Mouse (Mus musculus) forebrain, embryonic 15.5 days (tissue): ENCODE measurements at regions not wholly inside any gene's neighbourhood (a gene's known extent, or its start where the extent isn't known, plus 50 kb on each side); places are given as distances from the start of the nearest gene placed in this dataset.

Experiments
- ATAC-seq: fragments of 200-750 bp; cut with Nextera tagmentation; replicated peaks from 2 replicates; pipeline ENCODE4 v1.8.0; 2017; ENCODE audit warnings: mild to moderate bottlenecking, moderate TSS enrichment, moderate library complexity
- H3K27ac ChIP-seq: fragments of 300-500 bp; sonication (generic); replicated peaks from 2 replicates; pipeline ENCODE4 v1.5.1; 2015; ENCODE audit warnings: mild to moderate bottlenecking, inconsistent platforms
- H3K27me3 ChIP-seq: fragments of 300-500 bp; sonication (generic); 2 replicates; pipeline ENCODE4 v1.6.1; 2015; ENCODE audit warnings: inconsistent platforms
- H3K36me3 ChIP-seq: fragments of 300-500 bp; sonication (generic); 2 replicates; pipeline ENCODE4 v1.6.1; 2015; ENCODE audit warnings: mild to moderate bottlenecking, inconsistent platforms
- H3K4me1 ChIP-seq: fragments of 300-500 bp; sonication (generic); 2 replicates; pipeline ENCODE4 v1.6.1; 2015; ENCODE audit warnings: inconsistent platforms
- H3K4me2 ChIP-seq: fragments of 300-500 bp; sonication (generic); replicated peaks from 2 replicates; pipeline ENCODE4 v1.6.1; 2015; ENCODE audit warnings: mild to moderate bottlenecking, inconsistent platforms
- H3K4me3 ChIP-seq: fragments of 300-500 bp; sonication (generic); 2 replicates; pipeline ENCODE4 v1.5.1; 2015; ENCODE audit warnings: mild to moderate bottlenecking, inconsistent platforms
- H3K9ac ChIP-seq: fragments of 300-500 bp; sonication (generic); replicated peaks from 2 replicates; pipeline ENCODE4 v1.6.1; 2015; ENCODE audit warnings: mild to moderate bottlenecking, inconsistent platforms
- H3K9me3 ChIP-seq: fragments of 300-500 bp; sonication (generic); 2 replicates; pipeline ENCODE4 v1.6.1; 2016; ENCODE audit warnings: inconsistent platforms
- WGBS: fragments of 180-500 bp; shearing (Covaris S2); methylation state at CpG from one replicate; pipeline ENCODE4 v1.1.7; 2015; ENCODE audit warnings: mixed read lengths; 5-methylcytosine and 5-hydroxymethylcytosine counted together

- 70% methylated on average over 13 of the region's 13 CpGs for WGBS
- Histone ChIP-seq H3K4me1 (no peaks in the 10 kb centered on the region), H3K9ac (no peak overlapping the region)
Measured at GRCm38 (mm10) chr5:119137409-119137808, 533.1 kb upstream of the Tbx3 start.

GRCm38 (mm10) chr5:119137821-119138221, 532.6 kb upstream of the Tbx3 start:
- H3K9me3 ChIP-seq, result no peaks in the 10 kb centered on the region
- no peaks in the 10 kb centered on the region for H3K4me1 ChIP-seq
- H3K9ac ChIP-seq, result no peak overlapping the region
- no peak overlapping the region for H3K4me3 ChIP-seq
- no peaks in the 10 kb centered on the region for H3K36me3 ChIP-seq
- H3K27ac ChIP-seq, result no peak overlapping the region
- H3K27me3 ChIP-seq, result no peaks in the 10 kb centered on the region
- 71% methylated on average over 10 of the region's 10 CpGs for WGBS
- H3K4me2 ChIP-seq, result no peak overlapping the region
- no peak for ATAC-seq

More at GRCm38 (mm10) chr5:119137409-119137808, 533.1 kb upstream of the Tbx3 start:
- Histone ChIP-seq H3K4me2 (no peak overlapping the region), H3K9me3 (no peaks in the 10 kb centered on the region), H3K27me3 (no peaks in the 10 kb centered on the region), H3K4me3 (no peak overlapping the region), H3K36me3 (no peaks in the 10 kb centered on the region), H3K27ac (no peak overlapping the region)
- no peak for ATAC-seq

- Histone ChIP-seq H3K4me2 (no peak overlapping the region), H3K4me3 (no peak overlapping the region), H3K9me3 (no peaks in the 10 kb centered on the region), H3K36me3 (no peaks in the 10 kb centered on the region), H3K27me3 (no peaks in the 10 kb centered on the region), H3K9ac (no peak overlapping the region), H3K27ac (no peak overlapping the region), H3K4me1 (no peaks in the 10 kb centered on the region)
- ATAC-seq, result no peak
- WGBS, result 56% methylated on average over 14 of the region's 14 CpGs
Measured at GRCm38 (mm10) chr5:119138293-119138692, 532.2 kb upstream of the Tbx3 start.

GRCm38 (mm10) chr5:119139336-119139735, 531.1 kb upstream of the Tbx3 start:
- ATAC-seq, result no peak

GRCm38 (mm10) chr5:119139816-119140215, 530.7 kb upstream of the Tbx3 start:
- Histone ChIP-seq H3K4me3 (no peak overlapping the region), H3K9ac (no peak overlapping the region), H3K36me3 (no peaks in the 10 kb centered on the region), H3K27ac (no peak overlapping the region), H3K4me1 (no peaks in the 10 kb centered on the region), H3K27me3 (no peaks in the 10 kb centered on the region), H3K9me3 (no peaks in the 10 kb centered on the region), H3K4me2 (no peak overlapping the region)
- WGBS, result 77% methylated on average over 6 of the region's 6 CpGs
- no peak for ATAC-seq

More at GRCm38 (mm10) chr5:119139336-119139735, 531.1 kb upstream of the Tbx3 start:
- Histone ChIP-seq H3K36me3 (no peaks in the 10 kb centered on the region), H3K4me1 (no peaks in the 10 kb centered on the region), H3K9ac (no peak overlapping the region), H3K27ac (no peak overlapping the region), H3K9me3 (no peaks in the 10 kb centered on the region), H3K4me3 (no peak overlapping the region), H3K27me3 (no peaks in the 10 kb centered on the region), H3K4me2 (no peak overlapping the region)
- 49% methylated on average over 7 of the region's 7 CpGs for WGBS

GRCm38 (mm10) chr5:119143411-119143810, 527.1 kb upstream of the Tbx3 start:
- Histone ChIP-seq H3K4me3 (no peak overlapping the region), H3K27ac (no peak overlapping the region), H3K4me2 (no peak overlapping the region), H3K36me3 (no peaks in the 10 kb centered on the region), H3K4me1 (no peaks in the 10 kb centered on the region), H3K27me3 (no peaks in the 10 kb centered on the region), H3K9me3 (no peaks in the 10 kb centered on the region), H3K9ac (no peak overlapping the region)
- no peak for ATAC-seq
- WGBS, result 67% methylated on average over 8 of the region's 8 CpGs

GRCm38 (mm10) chr5:119149389-119150185, 520.9 kb upstream of the Tbx3 start:
- WGBS, result 92% methylated on average over 25 of the region's 25 CpGs
- Histone ChIP-seq H3K9me3 (no peaks in the 10 kb centered on the region), H3K9ac (no peak overlapping the region), H3K4me1 (no peaks in the 10 kb centered on the region), H3K36me3 (no peaks in the 10 kb centered on the region), H3K4me2 (no peak overlapping the region), H3K27ac (no peak overlapping the region), H3K27me3 (no peaks in the 10 kb centered on the region), H3K4me3 (no peak overlapping the region)
- ATAC-seq, result no peak

GRCm38 (mm10) chr5:119153086-119153485, 517.4 kb upstream of the Tbx3 start:
- Histone ChIP-seq H3K4me1 (no peaks in the 10 kb centered on the region), H3K4me2 (no peak overlapping the region), H3K4me3 (no peak overlapping the region), H3K27ac (no peak overlapping the region), H3K27me3 (no peaks in the 10 kb centered on the region), H3K36me3 (no peaks in the 10 kb centered on the region), H3K9me3 (0 out of 2 replicates have a peak, but pooled peaks cover 4% of the 10 kb centered on the region), H3K9ac (no peak overlapping the region)
- no peak for ATAC-seq
- 93% methylated on average over 5 of the region's 5 CpGs for WGBS

GRCm38 (mm10) chr5:119156638-119157037, 513.8 kb upstream of the Tbx3 start:
- no peak for ATAC-seq
- Histone ChIP-seq H3K4me2 (no peak overlapping the region), H3K4me1 (no peaks in the 10 kb centered on the region), H3K36me3 (no peaks in the 10 kb centered on the region), H3K9me3 (0 out of 2 replicates have a peak, but pooled peaks cover 4% of the 10 kb centered on the region), H3K4me3 (no peak overlapping the region), H3K9ac (no peak overlapping the region), H3K27me3 (no peaks in the 10 kb centered on the region), H3K27ac (no peak overlapping the region)
- 92% methylated on average over 6 of the region's 6 CpGs for WGBS

GRCm38 (mm10) chr5:119158171-119158570, 512.3 kb upstream of the Tbx3 start:
- 81% methylated on average over 4 of the region's 4 CpGs for WGBS
- no peak for ATAC-seq
- Histone ChIP-seq H3K9ac (no peak overlapping the region), H3K27ac (no peak overlapping the region), H3K9me3 (0 out of 2 replicates have a peak, but pooled peaks cover 4% of the 10 kb centered on the region), H3K4me1 (no peaks in the 10 kb centered on the region), H3K4me2 (no peak overlapping the region), H3K4me3 (no peak overlapping the region), H3K27me3 (no peaks in the 10 kb centered on the region), H3K36me3 (no peaks in the 10 kb centered on the region)

GRCm38 (mm10) chr5:119162132-119162675, 508.3 kb upstream of the Tbx3 start:
- peak; percentile 58; the same call in 1 of the 2 replicates for ATAC-seq
- WGBS, result 16% methylated on average over 13 of the region's 13 CpGs
- H3K36me3 ChIP-seq, result no peaks in the 10 kb centered on the region

GRCm38 (mm10) chr5:119167718-119168117, 502.8 kb upstream of the Tbx3 start:
- Histone ChIP-seq H3K4me1 (peaks cover 5% of the 10 kb centered on the region; the same call in 1 of the 2 replicates), H3K27ac (no peak overlapping the region), H3K9me3 (no peaks in the 10 kb centered on the region), H3K9ac (no peak overlapping the region), H3K4me2 (no peak overlapping the region), H3K36me3 (no peaks in the 10 kb centered on the region), H3K4me3 (no peak overlapping the region), H3K27me3 (no peaks in the 10 kb centered on the region)
- WGBS, result 66% methylated on average over 17 of the region's 17 CpGs
- ATAC-seq, result no peak

More at GRCm38 (mm10) chr5:119162132-119162675, 508.3 kb upstream of the Tbx3 start:
- no peaks in the 10 kb centered on the region for H3K4me1 ChIP-seq
- H3K27ac ChIP-seq, result no peak overlapping the region
- H3K4me2 ChIP-seq, result no peak overlapping the region
- no peak overlapping the region for H3K4me3 ChIP-seq
- H3K9me3 ChIP-seq, result no peaks in the 10 kb centered on the region
- H3K9ac ChIP-seq, result no peak overlapping the region
- H3K27me3 ChIP-seq, result no peaks in the 10 kb centered on the region
